ENCODE assay signal across 22 mouse cellular contexts in genomic region chr10:67778341-67778740, GRCm38 (mm10).
DNase-seq lines count a peak whose midpoint lies in the region; ATAC-seq and TF ChIP-seq lines count a peak whose summit lies in the region.
"Had no signal": no experiment of that assay in that cellular context is flagged by ENCODE, and none has a peak within 500 bp of the region (broad histone marks: within the 10 kb centered on the region; RNA-seq: fewer than 3 reads in every experiment).

No protein-coding gene starts in this region.

- H3K9me3 ChIP-seq in heart, postnatal 0 days (replicated peaks; ENCODE audit: control insufficient read depth, low read length), result no peaks in the 10 kb centered on the region
- no peaks in the 10 kb centered on the region for H3K9me3 ChIP-seq in heart, embryonic 10.5 days
- H3K9me3 ChIP-seq in lung, embryonic 16.5 days (ENCODE audit: control insufficient read depth, low read length), result no peaks in the 10 kb centered on the region
- no peaks in the 10 kb centered on the region for H3K9me3 ChIP-seq in kidney, postnatal 0 days (replicated peaks; ENCODE audit: low read length)
- H3K9me3 ChIP-seq in hindbrain, postnatal 0 days (ENCODE audit: low read length), result no peaks in the 10 kb centered on the region
- H3K9me3 ChIP-seq: embryonic facial prominence, embryonic 13.5 days; hindbrain, embryonic 15.5 days; limb, embryonic 15.5 days; liver, embryonic 15.5 days; midbrain, embryonic 10.5 days; neural tube, embryonic 12.5 days had no signal

- no peak overlapping the region for H3K4me2 ChIP-seq in heart, postnatal 0 days (ENCODE audit: low read depth, low read length)
- H3K4me2 ChIP-seq in lung, embryonic 16.5 days (ENCODE audit: low read depth, low read length), result no peak overlapping the region; the same call in 1 of the 2 replicates
- H3K4me2 ChIP-seq in kidney, postnatal 0 days (ENCODE audit: low read length), result no peak overlapping the region
- H3K4me2 ChIP-seq in hindbrain, postnatal 0 days (ENCODE audit: low read depth, low read length), result no peak overlapping the region
- H3K4me2 ChIP-seq: embryonic facial prominence, embryonic 13.5 days; hindbrain, embryonic 15.5 days; limb, embryonic 15.5 days; liver, embryonic 15.5 days; neural tube, embryonic 12.5 days had no signal

- H3K27ac ChIP-seq in heart, postnatal 0 days (ENCODE audit: low read depth), result peak overlapping the region; percentile 51
- no peak overlapping the region for H3K27ac ChIP-seq in heart, embryonic 10.5 days
- H3K27ac ChIP-seq in lung, embryonic 16.5 days (ENCODE audit: low read length), result no peak overlapping the region
- H3K27ac ChIP-seq in kidney, postnatal 0 days, result peak overlapping the region; percentile 85
- H3K27ac ChIP-seq in hindbrain, postnatal 0 days, result no peak overlapping the region
- H3K27ac ChIP-seq: embryonic facial prominence, embryonic 13.5 days; hindbrain, embryonic 15.5 days; layer of hippocampus, adult 2 months; limb, embryonic 15.5 days; liver, embryonic 15.5 days; midbrain, embryonic 10.5 days; neural tube, embryonic 12.5 days; stomach, postnatal 0 days had no signal

- no peaks in the 10 kb centered on the region for H3K36me3 ChIP-seq in heart, postnatal 0 days (replicated peaks; ENCODE audit: control insufficient read depth, insufficient read depth, low read length)
- H3K36me3 ChIP-seq in heart, embryonic 10.5 days, result no peaks in the 10 kb centered on the region
- H3K36me3 ChIP-seq in lung, embryonic 16.5 days (ENCODE audit: control insufficient read depth, insufficient read depth, low read length), result no peaks in the 10 kb centered on the region
- no peaks in the 10 kb centered on the region for H3K36me3 ChIP-seq in kidney, postnatal 0 days (ENCODE audit: insufficient read depth, low read length)
- H3K36me3 ChIP-seq in hindbrain, postnatal 0 days (ENCODE audit: insufficient read depth, low read length), result no peaks in the 10 kb centered on the region
- H3K36me3 ChIP-seq: embryonic facial prominence, embryonic 13.5 days; hindbrain, embryonic 15.5 days; limb, embryonic 15.5 days; liver, embryonic 15.5 days; midbrain, embryonic 10.5 days; neural tube, embryonic 12.5 days had no signal

- H3K27me3 ChIP-seq in heart, postnatal 0 days (ENCODE audit: control insufficient read depth, insufficient read depth, low read length), result no peaks in the 10 kb centered on the region
- no peaks in the 10 kb centered on the region for H3K27me3 ChIP-seq in heart, embryonic 10.5 days (ENCODE audit: insufficient read depth, poor library complexity, severe bottlenecking)
- H3K27me3 ChIP-seq in lung, embryonic 16.5 days (ENCODE audit: control insufficient read depth, insufficient read depth, low read depth, low read length), result no peaks in the 10 kb centered on the region
- no peaks in the 10 kb centered on the region for H3K27me3 ChIP-seq in kidney, postnatal 0 days (ENCODE audit: insufficient read depth, low read length)
- no peaks in the 10 kb centered on the region for H3K27me3 ChIP-seq in hindbrain, postnatal 0 days (ENCODE audit: insufficient read depth, low read length)
- H3K27me3 ChIP-seq: embryonic facial prominence, embryonic 13.5 days; hindbrain, embryonic 15.5 days; limb, embryonic 15.5 days; liver, embryonic 15.5 days; neural tube, embryonic 12.5 days; Patski had no signal

- no peak for ATAC-seq in heart, postnatal 0 days (ENCODE audit: insufficient read depth, low read depth)
- 0 out of 2 replicates have a peak, but pooled peaks have one; percentile 38 for ATAC-seq in lung, embryonic 16.5 days (ENCODE audit: low read depth)
- ATAC-seq in kidney, postnatal 0 days (replicated peaks; ENCODE audit: low FRiP score, low read depth), result no peak
- ATAC-seq in megakaryocyte, adult 5-6 weeks (ENCODE audit: poor library complexity, severe bottlenecking), result no peak
- no peak for ATAC-seq in hindbrain, postnatal 0 days
- ATAC-seq: forebrain, embryonic 14.5 days; intestine, embryonic 16.5 days; Patski had no signal

- TF ChIP-seq CTCF in heart, postnatal 0 days (IDR thresholded peaks at IDR 0.05; ENCODE audit: low read depth), result no peak
- no peak for TF ChIP-seq CTCF in kidney, postnatal 0 days (IDR thresholded peaks at IDR 0.05; ENCODE audit: low read depth)
- TF ChIP-seq CTCF in hindbrain, postnatal 0 days (IDR thresholded peaks at IDR 0.05; ENCODE audit: low read depth), result no peak

- no peaks in the 10 kb centered on the region for H3K4me1 ChIP-seq in heart, postnatal 0 days (ENCODE audit: control insufficient read depth, insufficient read depth)
- H3K4me1 ChIP-seq in heart, embryonic 10.5 days, result no peaks in the 10 kb centered on the region
- H3K4me1 ChIP-seq in lung, embryonic 16.5 days (replicated peaks; ENCODE audit: control insufficient read depth, insufficient read depth, low read length), result no peaks in the 10 kb centered on the region
- no peaks in the 10 kb centered on the region for H3K4me1 ChIP-seq in kidney, postnatal 0 days (replicated peaks; ENCODE audit: insufficient read depth, low read length)
- H3K4me1 ChIP-seq in hindbrain, postnatal 0 days (ENCODE audit: insufficient read depth, low read length), result no peaks in the 10 kb centered on the region
- H3K4me1 ChIP-seq: embryonic facial prominence, embryonic 13.5 days; hindbrain, embryonic 15.5 days; limb, embryonic 15.5 days; liver, embryonic 15.5 days; midbrain, embryonic 10.5 days; neural tube, embryonic 12.5 days had no signal

- DNase-seq in heart, postnatal 0 days (ENCODE audit: low spot score), result peak; percentile 28
- DNase-seq in heart, embryonic 10.5 days (ENCODE audit: low spot score), result no peak
- DNase-seq in lung, postnatal 10 days, result no peak
- peak; percentile 74 for DNase-seq in kidney, postnatal 0 days (ENCODE audit: low spot score)
- DNase-seq in hindbrain, postnatal 0 days (ENCODE audit: low spot score), result no peak
- DNase-seq: adrenal gland, adult 8-10 months; cerebellum, adult 9-11 months; layer of hippocampus, postnatal 36 days; lung, postnatal 36 days had no signal

- no peak overlapping the region for H3K9ac ChIP-seq in heart, postnatal 0 days (replicated peaks; ENCODE audit: low read depth, low read length)
- H3K9ac ChIP-seq in lung, embryonic 16.5 days (ENCODE audit: low read length), result no peak overlapping the region
- H3K9ac ChIP-seq in kidney, postnatal 0 days (ENCODE audit: low read depth, low read length), result no peak overlapping the region
- H3K9ac ChIP-seq in hindbrain, postnatal 0 days (replicated peaks; ENCODE audit: low read length), result no peak overlapping the region
- H3K9ac ChIP-seq: embryonic facial prominence, embryonic 13.5 days; hindbrain, embryonic 15.5 days; limb, embryonic 15.5 days; liver, embryonic 15.5 days; neural tube, embryonic 12.5 days had no signal

- no peak overlapping the region for H3K4me3 ChIP-seq in heart, postnatal 0 days (ENCODE audit: low read depth, low read length)
- H3K4me3 ChIP-seq in heart, embryonic 10.5 days, result no peak overlapping the region
- no peak overlapping the region for H3K4me3 ChIP-seq in lung, embryonic 16.5 days (ENCODE audit: low read length)
- H3K4me3 ChIP-seq in kidney, postnatal 0 days (replicated peaks; ENCODE audit: low read depth, low read length), result no peak overlapping the region
- H3K4me3 ChIP-seq in hindbrain, postnatal 0 days (ENCODE audit: low read length), result no peak overlapping the region
- H3K4me3 ChIP-seq: embryonic facial prominence, embryonic 13.5 days; hindbrain, embryonic 15.5 days; layer of hippocampus, adult 2 months; limb, embryonic 15.5 days; liver, embryonic 15.5 days; midbrain, embryonic 10.5 days; neural tube, embryonic 12.5 days had no signal

- TF ChIP-seq EP300 in heart, postnatal 0 days (IDR thresholded peaks at IDR 0.05; ENCODE audit: low read depth), result no peak

- 60% methylated on average over 10 of the region's 10 CpGs for WGBS in heart, postnatal 0 days
- WGBS in heart, embryonic 10.5 days, result 66% methylated on average over 10 of the region's 10 CpGs
- WGBS in lung, embryonic 16.5 days, result 61% methylated on average over 10 of the region's 10 CpGs
- WGBS in kidney, postnatal 0 days, result 62% methylated on average over 10 of the region's 10 CpGs
- WGBS in hindbrain, postnatal 0 days, result 86% methylated on average over 10 of the region's 10 CpGs

Comparison
In these comparisons a context has a peak if more than half of its experiments do, and no peak if none do; other contexts are left out.
1. DNase-seq: peak in heart, postnatal 0 days (single experiment) and kidney, postnatal 0 days (single experiment); none in heart, embryonic 10.5 days (single experiment), lung, postnatal 10 days (single experiment) and hindbrain, postnatal 0 days (single experiment).
2. H3K27ac ChIP-seq: peak in heart, postnatal 0 days (single experiment) and kidney, postnatal 0 days (single experiment); none in heart, embryonic 10.5 days (single experiment), lung, embryonic 16.5 days (single experiment) and hindbrain, postnatal 0 days (single experiment).